Mouse (Mus musculus): Measurements from ENCODE around the gene Krtap22-2. TPM values are rescaled to one million over a fixed set of nuclear protein-coding genes. Genes with fewer than 3 reads are reported as not detected.
"Not testable (repeated sequence)": the region's sequence is repeated elsewhere in the genome, so short reads cannot be mapped to it uniquely, and the experiment has no call there.

Krtap22-2 gene
- not detected for total RNA-seq (2021)
- long read RNA-seq, experiment 1: 0 reads
- long read RNA-seq, experiment 2: 0 reads

DNA sequence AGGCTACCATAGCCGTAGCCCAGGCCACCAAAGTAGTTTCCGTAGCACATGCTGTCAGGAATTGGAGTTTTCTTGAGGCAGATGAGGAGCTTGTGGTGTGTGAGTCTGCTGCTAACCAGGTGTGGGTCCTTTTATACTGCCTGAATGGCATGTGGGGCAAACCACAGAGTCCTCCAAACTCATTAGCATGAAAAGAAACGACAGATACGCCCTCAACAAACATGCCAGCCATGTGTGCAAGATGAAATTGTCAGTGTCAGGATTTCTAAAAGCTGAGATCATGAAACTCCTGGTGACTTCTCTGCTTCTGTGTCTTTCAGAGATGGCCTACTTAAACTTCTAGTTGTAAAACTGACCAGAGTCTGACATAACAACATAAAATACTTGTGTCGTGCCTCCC, at the start of gene Krtap22-2:
Gene Krtap22-2, minus strand, starts transcription at position 101 of the 400 bp plus-strand sequence.
- DNase-seq: no peak

DNA sequence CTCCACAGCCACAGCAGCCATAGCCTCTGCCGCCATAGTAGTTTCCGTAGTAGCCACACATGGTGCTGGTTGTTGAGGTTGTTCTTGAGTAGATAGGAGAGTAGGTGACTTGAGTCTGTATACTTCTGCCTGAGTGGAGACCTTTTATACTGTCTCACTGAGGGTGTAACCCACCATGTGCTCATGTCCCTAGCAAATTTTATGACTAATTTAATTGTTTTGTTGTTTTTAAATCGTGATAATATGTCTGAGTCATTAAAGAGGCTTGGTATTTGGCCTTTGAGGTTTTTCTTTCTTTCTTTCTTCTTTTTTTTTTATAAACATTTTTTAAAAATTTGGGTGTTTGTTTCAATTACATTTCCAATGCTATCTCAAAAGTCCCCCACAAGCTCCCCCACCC, 37.2 kb upstream of the Krtap22-2 start, which contains the start of gene Krtap6-5:
Gene Krtap6-5, minus strand, starts transcription at position 101 of the 400 bp plus-strand sequence.
- DNase-seq: no peak

DNA sequence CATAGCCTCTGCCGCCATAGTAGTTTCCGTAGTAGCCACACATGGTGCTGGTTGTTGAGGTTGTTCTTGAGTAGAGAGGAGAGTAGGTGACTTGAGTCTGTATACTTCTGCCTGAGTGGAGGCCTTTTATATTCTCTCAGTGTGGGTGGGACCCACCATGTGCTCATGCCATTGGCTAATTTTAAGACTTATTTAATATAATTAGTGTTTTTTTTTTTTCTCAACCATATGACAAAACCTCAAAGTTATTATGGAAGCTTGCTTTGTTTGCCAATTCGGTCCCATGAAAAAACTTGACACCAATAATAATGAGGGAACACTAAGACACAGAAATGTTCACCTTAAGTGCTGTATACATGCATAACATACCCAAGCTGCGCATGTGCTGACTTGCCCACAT, 30.8 kb upstream of the Krtap22-2 start, which contains the start of gene Gm10228:
Gene Gm10228, minus strand, starts transcription at position 101 of the 400 bp plus-strand sequence.
- not testable (repeated sequence) for DNase-seq

DNA sequence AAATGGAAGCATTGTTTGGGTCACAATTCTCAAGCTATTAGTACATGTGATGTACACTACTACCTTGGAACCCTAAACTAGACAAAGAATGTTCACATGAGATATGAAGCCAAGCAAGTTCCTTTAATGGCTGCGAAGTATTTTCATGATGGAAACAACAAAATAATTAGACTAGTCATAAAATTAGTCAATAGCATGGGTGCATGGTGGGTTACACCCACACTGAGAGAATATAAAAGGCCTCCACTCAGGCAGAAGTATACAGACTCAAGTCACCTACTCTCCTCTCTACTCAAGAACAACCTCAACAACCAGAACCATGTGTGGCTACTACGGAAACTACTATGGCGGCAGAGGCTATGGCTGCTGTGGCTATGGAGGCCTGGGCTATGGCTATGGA, 20.8 kb upstream of the Krtap22-2 start, which contains the start of gene Krtap6-1:
Gene Krtap6-1, plus strand, starts transcription at position 301 of the 400 bp plus-strand sequence.
- not testable (repeated sequence) for DNase-seq

DNA sequence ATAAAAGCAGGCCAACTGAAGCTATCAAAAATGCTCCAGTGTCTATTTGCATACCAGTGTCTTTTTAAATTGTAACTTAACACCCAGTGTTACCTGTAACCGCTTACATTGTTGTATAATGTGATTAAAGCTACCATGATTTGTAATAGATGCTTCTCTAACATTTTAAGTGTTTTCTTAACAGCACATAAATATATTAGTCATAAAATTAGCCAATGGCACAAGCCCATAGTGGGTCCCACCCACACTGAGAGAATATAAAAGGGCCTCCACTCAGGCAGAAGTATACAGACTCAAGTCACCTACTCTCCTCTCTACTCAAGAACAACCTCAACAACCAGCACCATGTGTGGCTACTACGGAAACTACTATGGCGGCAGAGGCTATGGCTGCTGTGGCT, 4.4 kb upstream of the Krtap22-2 start, which contains the start of gene Gm10229:
Gene Gm10229, plus strand, starts transcription at position 301 of the 400 bp plus-strand sequence.
- DNase-seq: not testable (repeated sequence)

DNA sequence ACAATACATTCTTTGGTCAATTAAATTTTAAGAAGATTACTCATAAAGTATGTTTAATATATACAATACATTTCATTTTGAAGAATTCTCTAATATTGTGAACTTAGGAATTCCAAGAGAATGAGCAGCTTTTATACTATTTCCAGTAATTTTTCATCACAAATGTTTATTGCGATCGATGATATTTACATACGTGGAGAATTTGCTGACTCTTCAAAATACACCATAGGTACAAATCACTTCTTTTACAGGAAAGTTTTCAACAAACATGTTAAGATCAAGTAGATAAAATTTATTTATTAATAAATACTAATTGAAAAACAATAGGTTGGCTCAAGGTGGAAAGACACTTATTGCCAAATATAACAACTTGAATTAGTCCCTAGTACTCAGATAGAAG, 3.4 kb upstream of the Krtap22-2 start:
- DNase-seq: no peak

DNA sequence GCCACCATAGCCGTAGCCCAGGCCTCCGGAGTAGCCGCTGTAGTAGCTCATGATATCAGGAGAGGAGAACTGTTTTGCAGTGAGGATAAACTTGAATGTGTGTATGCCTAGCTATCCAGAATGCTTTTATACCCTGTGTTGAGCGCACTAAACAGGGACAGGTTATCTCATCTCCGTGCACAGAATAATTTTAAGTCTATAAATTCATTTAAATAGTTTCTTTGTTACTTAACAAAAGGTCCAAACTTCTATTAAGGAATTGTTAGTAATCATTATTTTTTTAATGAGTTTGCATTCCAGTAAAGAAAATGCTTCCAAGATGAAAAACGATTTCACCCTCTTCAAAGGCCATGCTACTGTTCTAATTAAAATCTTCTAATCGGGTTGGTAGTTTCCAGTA, 47.8 kb downstream of the Krtap22-2 start, which contains the start of gene Krtap16-3:
Gene Krtap16-3, minus strand, starts transcription at position 101 of the 400 bp plus-strand sequence.
- DNase-seq: no peak

Other genes starting within 250 kb of the Krtap22-2 start
- gene 2310057N15Rik, start 236.6 kb downstream of the Krtap22-2 start, total RNA-seq (2021): not detected
- not detected for gene Gm5965, start 232.9 kb downstream of the Krtap22-2 start, total RNA-seq (2021)
- not detected for gene Gm20741, start 198.5 kb downstream of the Krtap22-2 start, total RNA-seq (2021)
- gene Krtap15, start 190.5 kb downstream of the Krtap22-2 start, total RNA-seq (2021): not detected
- not detected for gene Krtap14, start 184.6 kb downstream of the Krtap22-2 start, total RNA-seq (2021)
- not detected for gene Krtap19-1, start 141.3 kb downstream of the Krtap22-2 start, total RNA-seq (2021)
- gene Krtap19-2, start 136.5 kb downstream of the Krtap22-2 start, total RNA-seq (2021): not detected
- gene Krtap19-3, start 132.7 kb downstream of the Krtap22-2 start, total RNA-seq (2021): not detected
- gene Krtap19-4, start 125.7 kb downstream of the Krtap22-2 start, total RNA-seq (2021): not detected
- gene Krtap19-5, start 114.3 kb downstream of the Krtap22-2 start, total RNA-seq (2021): not detected
- not detected for gene Krtap19-9b, start 78.5 kb downstream of the Krtap22-2 start, total RNA-seq (2021)
- gene Krtap16-3, start 47.9 kb downstream of the Krtap22-2 start, total RNA-seq (2021): not detected
- gene Gm10229, start 4.5 kb upstream of the Krtap22-2 start, total RNA-seq (2021): not detected
- not detected for gene Krtap6-1, start 20.9 kb upstream of the Krtap22-2 start, total RNA-seq (2021)
- not detected for gene Gm10228, start 30.7 kb upstream of the Krtap22-2 start, total RNA-seq (2021)
- not detected for gene Krtap6-5, start 37.1 kb upstream of the Krtap22-2 start, total RNA-seq (2021)
- not detected for gene 1110025L11Rik, start 53.2 kb upstream of the Krtap22-2 start, total RNA-seq (2021)
- not detected for gene Krtap6-3, start 73.3 kb upstream of the Krtap22-2 start, total RNA-seq (2021)
- gene Gm6358, start 130.1 kb upstream of the Krtap22-2 start, total RNA-seq (2021): not detected
- not detected for gene Gm10061, start 140.3 kb upstream of the Krtap22-2 start, total RNA-seq (2021)
- not detected for gene Gm9789, start 147.2 kb upstream of the Krtap22-2 start, total RNA-seq (2021)
- not detected for gene Gm7735, start 158.7 kb upstream of the Krtap22-2 start, total RNA-seq (2021)
- gene 1110057P08Rik, start 164.0 kb upstream of the Krtap22-2 start, total RNA-seq (2021): not detected
- gene Krtap20-2, start 195.1 kb upstream of the Krtap22-2 start, total RNA-seq (2021): not detected